ENCODE assay signal across 36 mouse cellular contexts in the genomic region with DNA sequence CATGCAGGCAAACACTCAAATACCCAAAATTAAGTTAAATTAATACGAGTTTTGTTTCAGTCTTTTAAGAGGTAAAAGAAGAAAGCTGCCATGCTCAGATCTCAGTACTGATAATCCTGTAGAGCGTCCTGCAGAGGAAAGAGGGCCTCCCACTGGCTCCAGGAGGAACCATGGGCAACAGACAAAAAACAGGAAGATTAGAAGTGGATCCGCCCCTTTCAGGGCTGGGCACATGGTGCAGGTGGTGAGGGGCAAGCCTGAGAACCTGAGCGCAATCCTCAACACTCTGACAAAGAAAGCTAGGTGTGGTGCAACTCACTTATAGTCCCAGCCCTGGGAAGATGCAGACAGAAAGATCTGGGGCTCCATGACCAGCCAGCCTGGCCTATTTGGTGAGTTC. TPM values are rescaled to one million over a fixed set of nuclear protein-coding genes. Genes with fewer than 3 reads are reported as not detected.
"Had no signal": no experiment of that assay in that cellular context is flagged by ENCODE, and none has a peak within 500 bp of the region (broad histone marks: within the 10 kb centered on the region; RNA-seq: fewer than 3 reads in every experiment).

No protein-coding gene starts in this region.

- H3K4me2 ChIP-seq: heart, embryonic 11.5 days; heart, embryonic 12.5 days; heart, embryonic 13.5 days; heart, embryonic 15.5 days; hindbrain, embryonic 12.5 days; hindbrain, embryonic 13.5 days; hindbrain, embryonic 14.5 days; hindbrain, embryonic 15.5 days; intestine, embryonic 15.5 days; kidney, embryonic 15.5 days had no signal

- H3K9ac ChIP-seq: heart, embryonic 12.5 days; heart, embryonic 13.5 days; heart, embryonic 15.5 days; hindbrain, embryonic 12.5 days; hindbrain, embryonic 14.5 days; hindbrain, embryonic 15.5 days; intestine, embryonic 15.5 days; kidney, embryonic 15.5 days had no signal

- H3K27ac ChIP-seq: heart, embryonic 10.5 days; heart, embryonic 13.5 days; heart, embryonic 15.5 days; hindbrain, embryonic 10.5 days; hindbrain, embryonic 14.5 days; hindbrain, embryonic 15.5 days; hindbrain, postnatal 0 days; intestine, embryonic 15.5 days; kidney, embryonic 15.5 days; kidney, postnatal 0 days; layer of hippocampus, adult 2 months had no signal

- H3K4me3 ChIP-seq: heart, embryonic 10.5 days; heart, embryonic 12.5 days; heart, embryonic 13.5 days; heart, embryonic 15.5 days; hindbrain, embryonic 10.5 days; hindbrain, embryonic 12.5 days; hindbrain, embryonic 13.5 days; hindbrain, embryonic 15.5 days; intestine, embryonic 15.5 days; kidney, embryonic 15.5 days; layer of hippocampus, adult 2 months had no signal

- H3K27me3 ChIP-seq: hindbrain, embryonic 12.5 days; hindbrain, embryonic 15.5 days; intestine, embryonic 15.5 days had no signal

- H3K9me3 ChIP-seq: heart, embryonic 10.5 days; heart, embryonic 12.5 days; heart, embryonic 13.5 days; heart, embryonic 15.5 days; hindbrain, embryonic 10.5 days; hindbrain, embryonic 12.5 days; hindbrain, embryonic 13.5 days; hindbrain, embryonic 15.5 days; intestine, embryonic 15.5 days; kidney, embryonic 15.5 days had no signal

- H3K4me1 ChIP-seq: heart, embryonic 12.5 days; heart, embryonic 15.5 days had no signal

- H3K36me3 ChIP-seq: heart, embryonic 10.5 days; heart, embryonic 12.5 days; heart, embryonic 13.5 days; heart, embryonic 15.5 days; hindbrain, embryonic 10.5 days; hindbrain, embryonic 12.5 days; hindbrain, embryonic 13.5 days; hindbrain, embryonic 15.5 days; intestine, embryonic 15.5 days; kidney, embryonic 15.5 days had no signal

- ATAC-seq: hindbrain, embryonic 16.5 days; hindbrain, postnatal 0 days; inflammation-experienced regulatory T-cells, adult 6 months; intestine, embryonic 15.5 days; intestine, embryonic 16.5 days; intestine, postnatal 0 days had no signal

- DNase-seq: heart, postnatal 10 days; heart, postnatal 14 days; heart, postnatal 36 days; heart, postnatal 4 days; kidney, adult 11 months; kidney, adult 18-20 months; kidney, adult 2 months; kidney, adult 8-10 months; kidney, adult 9 months; kidney, postnatal 10 days; kidney, postnatal 14 days; kidney, postnatal 25 days; kidney, postnatal 36 days; kidney, postnatal 4 days; layer of hippocampus, adult 9-11 months; layer of hippocampus, postnatal 36 days had no signal

RNA-seq across cellular contexts. Expression of gene Elfn2, which starts 13.3 kb away (rescaled TPM):
- polyA plus RNA-seq: heart, embryonic 10.5 days; heart, embryonic 11.5 days; heart, embryonic 12.5 days; heart, embryonic 14.5 days; kidney, embryonic 15.5 days had no signal
